Mouse (Mus musculus): ENCODE measurements around the gene Rad51b. TPM values are rescaled to one million over a fixed set of nuclear protein-coding genes. Genes with fewer than 3 reads are reported as not detected.
A peak's percentile ranks its signal among the peaks of the same experiment; 100 is the strongest.

Rad51b gene
- polyA plus RNA-seq, 1 experiment from 2014 or later = 10.0 TPM

DNA sequence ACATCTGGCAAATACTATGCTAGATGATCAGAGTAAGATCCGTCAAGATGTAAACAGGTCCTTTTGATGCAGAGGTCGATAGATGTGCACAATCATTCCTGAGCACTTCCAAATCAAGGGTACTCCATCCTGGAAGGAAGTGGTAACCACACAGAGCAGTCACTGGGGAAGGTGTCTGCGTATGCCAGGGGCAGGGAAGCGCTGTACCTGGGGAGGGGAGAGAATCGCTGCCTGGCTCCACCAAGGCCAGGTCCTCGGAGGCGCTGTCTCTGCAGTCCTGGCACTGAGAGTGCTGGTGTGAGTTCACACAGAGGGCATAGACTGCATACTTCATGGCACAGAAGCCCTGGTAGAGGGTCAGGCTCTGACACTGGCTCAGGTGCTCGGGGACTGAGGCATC is 14.5 kb upstream of the Rad51b start:
- Histone ChIP-seq H3K27me3 (replicated peaks; ENCODE audit: control insufficient read depth, insufficient read depth, low read length) (no peaks in the 10 kb centered on the region), H3K4me1 (replicated peaks; ENCODE audit: control insufficient read depth, insufficient read depth, low read length) (no peaks in the 10 kb centered on the region), H3K27ac (ENCODE audit: low read depth) (no peak overlapping the region), H3K9me3 (ENCODE audit: control insufficient read depth, low read length) (no peaks in the 10 kb centered on the region), H3K4me3 (ENCODE audit: low read depth, low read length) (no peak overlapping the region), H3K4me2 (ENCODE audit: low read length) (no peak overlapping the region), H3K9ac (ENCODE audit: low read length) (no peak overlapping the region), H3K36me3 (ENCODE audit: control insufficient read depth, insufficient read depth, low read length) (peaks cover 93% of the 10 kb centered on the region)
- no peak for DNase-seq (ENCODE audit: low spot score)
- WGBS = 88% methylated on average over 8 of the region's 8 CpGs
- ATAC-seq (replicated peaks; ENCODE audit: low FRiP score, low TSS enrichment, low read depth) = no peak

DNA sequence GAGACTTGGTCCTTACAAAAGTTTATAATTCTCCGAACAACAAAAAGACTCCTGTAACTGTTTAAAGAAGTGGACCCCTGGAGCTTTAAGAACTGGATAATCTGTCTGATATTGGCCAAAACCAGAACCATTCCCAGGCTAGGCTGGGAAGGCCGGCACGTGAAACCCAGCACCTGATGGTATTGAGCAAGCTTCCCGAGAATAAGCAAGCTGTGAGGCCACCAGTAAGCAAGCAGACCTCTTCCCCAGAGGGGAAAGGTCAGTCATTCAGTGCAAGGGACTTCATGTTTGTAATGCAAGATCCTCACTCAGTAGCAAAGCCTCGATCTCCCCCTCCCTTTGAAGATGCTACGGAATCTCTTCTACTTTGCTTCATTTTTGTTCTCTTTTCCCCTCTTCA is 4.2 kb upstream of the Rad51b start:
- H3K9ac ChIP-seq (ENCODE audit: low read length) = no peak overlapping the region
- no peak overlapping the region for H3K4me2 ChIP-seq (ENCODE audit: low read length)
- WGBS = 73% methylated on average over 6 of the region's 6 CpGs

GRCm38 (mm10) chr12:79296126-79296816 is 811 bp upstream of the Rad51b start, which contains the start of gene Zfyve26:
TSS of gene Zfyve26 (minus strand) at chr12:79296304.
- Histone ChIP-seq H3K27ac (ENCODE audit: low read depth) (peak within 1 kb of the TSS; percentile 48), H3K27me3 (replicated peaks; ENCODE audit: control insufficient read depth, insufficient read depth, low read length) (no peaks in the 10 kb centered on the region), H3K9me3 (ENCODE audit: control insufficient read depth, low read length) (no peaks in the 10 kb centered on the region), H3K9ac (ENCODE audit: low read length) (peak within 1 kb of the TSS; percentile 66), H3K36me3 (ENCODE audit: control insufficient read depth, insufficient read depth, low read length) (peaks cover 16% of the 10 kb centered on the region), H3K4me3 (ENCODE audit: low read depth, low read length) (peak within 1 kb of the TSS; percentile 55), H3K4me1 (replicated peaks; ENCODE audit: control insufficient read depth, insufficient read depth, low read length) (peaks cover 13% of the 10 kb centered on the region; the same call in 1 of the 2 replicates), H3K4me2 (ENCODE audit: low read length) (peak within 1 kb of the TSS; percentile 59)
- peak; percentile 98 for ATAC-seq (replicated peaks; ENCODE audit: low FRiP score, low TSS enrichment, low read depth)
- DNase-seq (ENCODE audit: low spot score) = peak; percentile 94
- under 1% methylated on average over 29 of the region's 29 CpGs for WGBS

More for the DNA sequence above, 4.2 kb upstream of the Rad51b start:
- Histone ChIP-seq H3K9me3 (ENCODE audit: control insufficient read depth, low read length) (no peaks in the 10 kb centered on the region), H3K4me3 (ENCODE audit: low read depth, low read length) (no peak overlapping the region), H3K27ac (ENCODE audit: low read depth) (no peak overlapping the region), H3K27me3 (replicated peaks; ENCODE audit: control insufficient read depth, insufficient read depth, low read length) (no peaks in the 10 kb centered on the region), H3K36me3 (ENCODE audit: control insufficient read depth, insufficient read depth, low read length) (peaks cover 40% of the 10 kb centered on the region), H3K4me1 (replicated peaks; ENCODE audit: control insufficient read depth, insufficient read depth, low read length) (peaks cover 9% of the 10 kb centered on the region; the same call in 1 of the 2 replicates)
- DNase-seq (ENCODE audit: low spot score) (no peak), ATAC-seq (replicated peaks; ENCODE audit: low FRiP score, low TSS enrichment, low read depth) (no peak)

DNA sequence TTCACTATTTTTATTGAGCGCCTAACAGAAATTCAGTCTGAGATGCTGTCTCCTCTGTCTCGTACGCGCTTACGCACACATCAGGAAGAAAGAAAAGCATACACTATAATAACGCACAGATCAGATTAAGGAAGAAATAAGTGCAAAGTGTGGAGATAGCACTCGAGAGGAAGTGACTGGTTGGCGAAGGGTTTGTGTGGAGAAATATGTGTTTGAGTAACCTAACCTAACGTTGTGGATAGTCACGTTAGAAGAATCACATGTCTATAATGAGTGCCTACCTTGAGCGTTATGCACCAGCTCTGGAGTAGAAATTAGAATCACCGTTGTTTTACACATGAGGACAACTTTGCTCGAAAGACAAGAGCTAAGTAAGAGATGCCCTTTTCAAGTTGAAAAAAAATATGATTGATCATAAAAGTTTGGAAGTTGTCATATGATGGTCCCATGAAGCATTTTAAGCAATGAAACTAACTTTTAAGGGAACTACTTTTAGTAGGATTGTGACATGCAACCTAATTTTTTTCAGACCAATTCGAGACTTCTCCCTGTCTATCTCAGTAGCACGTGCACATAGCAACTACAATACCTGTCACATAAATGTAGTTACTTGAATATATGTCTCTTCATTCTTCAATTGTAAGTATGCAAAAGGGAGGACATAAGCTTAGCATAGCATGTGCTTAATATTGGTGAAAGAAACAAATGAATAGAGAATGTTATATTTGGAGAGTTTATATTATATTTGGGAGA is 978 bp downstream of the Rad51b start:
- WGBS = 12% methylated on average over 15 of the region's 15 CpGs
- H3K4me1 ChIP-seq (replicated peaks; ENCODE audit: control insufficient read depth, insufficient read depth, low read length) = peaks cover 13% of the 10 kb centered on the region; the same call in 1 of the 2 replicates
- H3K27ac ChIP-seq (ENCODE audit: low read depth) = no peak overlapping the region
- ATAC-seq (replicated peaks; ENCODE audit: low FRiP score, low TSS enrichment, low read depth) = no peak
- H3K27me3 ChIP-seq (replicated peaks; ENCODE audit: control insufficient read depth, insufficient read depth, low read length) = no peaks in the 10 kb centered on the region
- H3K36me3 ChIP-seq (ENCODE audit: control insufficient read depth, insufficient read depth, low read length) = peaks cover 5% of the 10 kb centered on the region; the same call in 1 of the 2 replicates
- peak overlapping the region; percentile 66 for H3K9ac ChIP-seq (ENCODE audit: low read length)
- peak overlapping the region; percentile 55 for H3K4me3 ChIP-seq (ENCODE audit: low read depth, low read length)
- no peak for DNase-seq (ENCODE audit: low spot score)
- peak overlapping the region; percentile 59 for H3K4me2 ChIP-seq (ENCODE audit: low read length)
- H3K9me3 ChIP-seq (ENCODE audit: control insufficient read depth, low read length) = no peaks in the 10 kb centered on the region

GRCm38 (mm10) chr12:79301802-79302201 is 4.7 kb downstream of the Rad51b start:
- 67% methylated on average over 9 of the region's 9 CpGs for WGBS
- Histone ChIP-seq H3K36me3 (ENCODE audit: control insufficient read depth, insufficient read depth, low read length) (no peaks in the 10 kb centered on the region; the same call in 1 of the 2 replicates), H3K4me3 (ENCODE audit: low read depth, low read length) (no peak overlapping the region), H3K4me1 (replicated peaks; ENCODE audit: control insufficient read depth, insufficient read depth, low read length) (0 out of 2 replicates have a peak, but pooled peaks cover 7% of the 10 kb centered on the region), H3K9me3 (ENCODE audit: control insufficient read depth, low read length) (no peaks in the 10 kb centered on the region), H3K9ac (ENCODE audit: low read length) (no peak overlapping the region), H3K27ac (ENCODE audit: low read depth) (no peak overlapping the region), H3K27me3 (replicated peaks; ENCODE audit: control insufficient read depth, insufficient read depth, low read length) (no peaks in the 10 kb centered on the region), H3K4me2 (ENCODE audit: low read length) (no peak overlapping the region)
- DNase-seq (ENCODE audit: low spot score) (no peak), ATAC-seq (replicated peaks; ENCODE audit: low FRiP score, low TSS enrichment, low read depth) (no peak)

- 39% methylated on average over 1 of the region's 1 CpGs for WGBS
- no peak overlapping the region for H3K27ac ChIP-seq (ENCODE audit: low read depth)
- no peak for ATAC-seq (replicated peaks; ENCODE audit: low FRiP score, low TSS enrichment, low read depth)
- H3K4me2 ChIP-seq (ENCODE audit: low read length) = no peak overlapping the region
- no peak overlapping the region for H3K9ac ChIP-seq (ENCODE audit: low read length)
- no peaks in the 10 kb centered on the region for H3K9me3 ChIP-seq (ENCODE audit: control insufficient read depth, low read length)
- no peak for DNase-seq (ENCODE audit: low spot score)
- H3K4me1 ChIP-seq (replicated peaks; ENCODE audit: control insufficient read depth, insufficient read depth, low read length) = 0 out of 2 replicates have a peak, but pooled peaks cover 3% of the 10 kb centered on the region
- H3K4me3 ChIP-seq (ENCODE audit: low read depth, low read length) = no peak overlapping the region
- H3K36me3 ChIP-seq (ENCODE audit: control insufficient read depth, insufficient read depth, low read length) = no peaks in the 10 kb centered on the region; the same call in 1 of the 2 replicates
- no peaks in the 10 kb centered on the region for H3K27me3 ChIP-seq (replicated peaks; ENCODE audit: control insufficient read depth, insufficient read depth, low read length)
These were observed 8.0 kb downstream of the Rad51b start for GRCm38 (mm10) chr12:79305131-79305530.

GRCm38 (mm10) chr12:79306013-79306412 is 8.9 kb downstream of the Rad51b start:
- no peaks in the 10 kb centered on the region; the same call in 1 of the 2 replicates for H3K36me3 ChIP-seq (ENCODE audit: control insufficient read depth, insufficient read depth, low read length)
- WGBS = 36% methylated on average over 4 of the region's 4 CpGs
- ATAC-seq (replicated peaks; ENCODE audit: low FRiP score, low TSS enrichment, low read depth) = no peak
- no peaks in the 10 kb centered on the region for H3K27me3 ChIP-seq (replicated peaks; ENCODE audit: control insufficient read depth, insufficient read depth, low read length)
- no peaks in the 10 kb centered on the region for H3K9me3 ChIP-seq (ENCODE audit: control insufficient read depth, low read length)
- H3K4me2 ChIP-seq (ENCODE audit: low read length) = no peak overlapping the region
- H3K4me1 ChIP-seq (replicated peaks; ENCODE audit: control insufficient read depth, insufficient read depth, low read length) = 0 out of 2 replicates have a peak, but pooled peaks cover 3% of the 10 kb centered on the region
- no peak overlapping the region for H3K9ac ChIP-seq (ENCODE audit: low read length)
- H3K27ac ChIP-seq (ENCODE audit: low read depth) = no peak overlapping the region
- DNase-seq (ENCODE audit: low spot score) = no peak
- H3K4me3 ChIP-seq (ENCODE audit: low read depth, low read length) = no peak overlapping the region

GRCm38 (mm10) chr12:79313721-79314120 is 16.6 kb downstream of the Rad51b start:
- no peak overlapping the region for H3K9ac ChIP-seq (ENCODE audit: low read length)
- DNase-seq (ENCODE audit: low spot score) (no peak), ATAC-seq (replicated peaks; ENCODE audit: low FRiP score, low TSS enrichment, low read depth) (no peak)
- H3K36me3 ChIP-seq (ENCODE audit: control insufficient read depth, insufficient read depth, low read length) = no peaks in the 10 kb centered on the region
- H3K4me1 ChIP-seq (replicated peaks; ENCODE audit: control insufficient read depth, insufficient read depth, low read length) = peaks cover 7% of the 10 kb centered on the region
- 81% methylated on average over 4 of the region's 4 CpGs for WGBS
- no peaks in the 10 kb centered on the region for H3K27me3 ChIP-seq (replicated peaks; ENCODE audit: control insufficient read depth, insufficient read depth, low read length)
- H3K4me3 ChIP-seq (ENCODE audit: low read depth, low read length) = no peak overlapping the region
- no peaks in the 10 kb centered on the region for H3K9me3 ChIP-seq (ENCODE audit: control insufficient read depth, low read length)
- H3K27ac ChIP-seq (ENCODE audit: low read depth) = no peak overlapping the region
- no peak overlapping the region for H3K4me2 ChIP-seq (ENCODE audit: low read length)
